Mouse (Mus musculus) megakaryocyte, embryonic 14.5 days (primary cell): ENCODE measurements around the gene Gnb3. TPM values are rescaled to one million over a fixed set of nuclear protein-coding genes. Genes with fewer than 3 reads are reported as not detected.
"Not testable (repeated sequence)": the region's sequence is repeated elsewhere in the genome, so short reads cannot be mapped to it uniquely, and the experiment has no call there.

Experiments
- H3K27me3 ChIP-seq: replicated peaks from 2 replicates; pipeline ENCODE3; 2012; ENCODE audit warnings: inconsistent platforms
- H3K36me3 ChIP-seq: replicated peaks from 2 replicates; pipeline ENCODE3; 2012; ENCODE audit warnings: low read length, inconsistent platforms, mixed read lengths
- H3K4me1 ChIP-seq: 2 replicates; pipeline ENCODE4 v1.6.1; 2012; ENCODE audit warnings: inconsistent platforms
- H3K4me3 ChIP-seq: replicated peaks from 2 replicates; pipeline ENCODE3; 2012; ENCODE audit warnings: moderate library complexity, mild to moderate bottlenecking, inconsistent platforms
- H3K9me3 ChIP-seq: 2 replicates; pipeline ENCODE4 v1.6.1; 2012; ENCODE audit warnings: inconsistent platforms
- FLI1 ChIP-seq: IDR thresholded peaks from 2 replicates; pipeline ENCODE4 v1.6.1; 2012; ENCODE audit warnings: low read length, inconsistent platforms, mixed read lengths
- GATA1 ChIP-seq: IDR thresholded peaks from 3 replicates; pipeline ENCODE4 v1.6.1; 2012; ENCODE audit warnings: mixed read lengths, low read length, inconsistent platforms, borderline replicate concordance
- polyA plus RNA-seq: library from polyadenylated mRNA; stranded (reverse); fragments of >175 nt; gene quantifications from 2 replicates; pipeline ENCODE4 v1.2.3, GENCODE M21; 2012; ENCODE audit warnings: low replicate concordance; ENCODE audit not compliant: insufficient read depth

The Gnb3 gene
- polyA plus RNA-seq, 1 experiment: not detected

DNA sequence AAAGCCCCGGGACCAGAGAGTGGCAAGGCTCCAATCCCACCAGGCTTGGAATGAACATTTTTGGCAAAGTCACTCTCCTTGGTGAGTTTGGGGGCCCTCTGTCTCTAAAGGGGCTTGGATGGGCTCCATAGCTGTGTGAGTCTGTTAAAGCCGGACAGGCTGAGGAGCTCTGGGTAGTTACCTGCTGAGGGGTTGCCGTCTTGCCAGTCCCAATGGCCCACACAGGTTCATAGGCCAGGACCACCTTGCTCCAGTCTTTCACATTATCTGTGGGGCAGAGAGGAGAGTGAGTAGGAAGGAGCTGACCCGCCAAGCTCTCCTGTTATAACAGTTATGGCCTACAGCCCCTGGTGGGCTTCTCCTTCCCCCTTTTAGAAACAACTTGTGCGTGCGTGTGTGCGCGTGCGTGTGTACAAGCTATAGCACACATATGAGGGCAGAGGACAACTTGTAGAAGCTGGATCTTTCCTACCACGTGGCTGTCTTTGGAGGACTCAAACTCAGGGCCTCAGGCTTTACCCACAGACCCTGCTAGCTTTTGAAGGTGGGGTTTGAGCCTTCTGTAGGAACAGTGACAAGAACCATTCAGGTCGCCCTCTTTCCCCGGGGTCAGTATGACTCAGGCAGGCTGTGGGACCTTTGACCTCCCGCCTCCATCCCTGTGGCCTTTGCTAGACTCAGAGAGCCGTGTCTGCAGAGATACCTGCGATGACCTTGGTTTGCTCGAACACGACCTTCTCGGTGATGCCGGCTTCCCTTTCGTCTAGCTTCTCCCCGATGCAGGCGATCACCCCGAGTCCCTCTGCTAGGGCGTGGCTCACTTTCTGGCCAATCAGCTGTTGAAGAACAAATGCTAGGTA lies 28.1 kb downstream of the Gnb3 start:
- Histone ChIP-seq H3K27me3 (no peaks in the 10 kb centered on the region), H3K4me3 (peak overlapping the region; percentile 98), H3K4me1 (peaks cover 76% of the 10 kb centered on the region), H3K9me3 (no peaks in the 10 kb centered on the region), H3K36me3 (peaks cover 60% of the 10 kb centered on the region)
- TF ChIP-seq FLI1: no peak
- no peak for TF ChIP-seq GATA1

DNA sequence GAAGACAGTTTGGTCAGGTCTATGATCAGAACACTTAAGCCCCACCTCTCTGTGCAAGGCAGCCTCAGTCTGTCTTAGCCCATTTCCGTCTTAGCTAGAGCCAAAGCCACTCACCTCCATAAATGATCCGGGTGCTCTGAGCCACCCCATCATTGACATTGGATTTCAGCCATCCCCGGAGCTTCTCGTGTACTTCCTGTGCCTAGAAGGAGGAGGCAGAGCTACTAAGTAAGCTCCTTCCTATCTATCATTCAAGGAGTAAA lies 28.7 kb downstream of the Gnb3 start:
- peaks cover 54% of the 10 kb centered on the region for H3K36me3 ChIP-seq
- TF ChIP-seq GATA1: no peak
- peaks cover 80% of the 10 kb centered on the region for H3K4me1 ChIP-seq
- no peaks in the 10 kb centered on the region for H3K9me3 ChIP-seq
- H3K27me3 ChIP-seq: no peaks in the 10 kb centered on the region
- peak overlapping the region; percentile 76 for H3K4me3 ChIP-seq

DNA sequence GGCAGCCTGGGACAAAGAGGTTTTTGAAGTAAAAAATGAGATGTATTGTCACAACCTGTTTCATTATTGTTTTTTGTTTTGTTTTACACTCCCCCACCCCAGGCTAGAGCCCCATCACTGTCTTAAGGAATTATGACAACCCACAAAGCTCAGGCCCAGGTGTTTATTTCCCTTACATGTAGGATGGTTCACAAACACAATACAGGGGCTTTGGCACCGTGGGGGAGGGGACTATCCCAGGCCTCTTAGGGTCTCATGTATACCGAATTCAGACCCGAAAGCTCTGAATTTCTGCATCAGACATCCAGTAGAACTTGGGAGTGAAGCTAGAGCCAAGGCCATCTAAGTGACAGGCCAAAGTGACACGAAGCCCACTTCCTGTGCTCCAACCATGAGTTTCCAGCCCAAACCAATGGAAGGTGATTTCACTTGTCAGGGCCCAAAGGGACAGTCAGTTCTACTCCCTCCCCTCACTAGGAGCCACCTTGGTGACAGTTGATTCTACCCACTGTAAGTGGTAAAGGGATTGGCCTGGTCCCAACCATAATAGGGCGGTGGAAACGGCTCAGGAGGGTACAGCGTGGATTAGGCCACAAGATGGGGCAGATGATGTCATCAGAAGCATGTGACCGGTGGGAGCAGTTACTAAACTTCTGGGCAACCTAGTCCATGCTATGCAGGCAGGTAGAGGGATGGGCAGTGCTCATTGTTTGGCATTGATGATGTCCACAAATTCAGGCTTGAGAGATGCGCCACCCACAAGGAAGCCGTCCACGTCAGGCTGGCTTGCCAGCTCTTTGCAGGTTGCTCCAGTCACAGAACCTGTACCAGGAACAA lies 29.3 kb downstream of the Gnb3 start:
- H3K36me3 ChIP-seq: peaks cover 49% of the 10 kb centered on the region
- peak overlapping the region; percentile 76 for H3K4me3 ChIP-seq
- not testable (repeated sequence) for H3K9me3 ChIP-seq, H3K27me3 ChIP-seq
- H3K4me1 ChIP-seq: peaks cover 86% of the 10 kb centered on the region

DNA sequence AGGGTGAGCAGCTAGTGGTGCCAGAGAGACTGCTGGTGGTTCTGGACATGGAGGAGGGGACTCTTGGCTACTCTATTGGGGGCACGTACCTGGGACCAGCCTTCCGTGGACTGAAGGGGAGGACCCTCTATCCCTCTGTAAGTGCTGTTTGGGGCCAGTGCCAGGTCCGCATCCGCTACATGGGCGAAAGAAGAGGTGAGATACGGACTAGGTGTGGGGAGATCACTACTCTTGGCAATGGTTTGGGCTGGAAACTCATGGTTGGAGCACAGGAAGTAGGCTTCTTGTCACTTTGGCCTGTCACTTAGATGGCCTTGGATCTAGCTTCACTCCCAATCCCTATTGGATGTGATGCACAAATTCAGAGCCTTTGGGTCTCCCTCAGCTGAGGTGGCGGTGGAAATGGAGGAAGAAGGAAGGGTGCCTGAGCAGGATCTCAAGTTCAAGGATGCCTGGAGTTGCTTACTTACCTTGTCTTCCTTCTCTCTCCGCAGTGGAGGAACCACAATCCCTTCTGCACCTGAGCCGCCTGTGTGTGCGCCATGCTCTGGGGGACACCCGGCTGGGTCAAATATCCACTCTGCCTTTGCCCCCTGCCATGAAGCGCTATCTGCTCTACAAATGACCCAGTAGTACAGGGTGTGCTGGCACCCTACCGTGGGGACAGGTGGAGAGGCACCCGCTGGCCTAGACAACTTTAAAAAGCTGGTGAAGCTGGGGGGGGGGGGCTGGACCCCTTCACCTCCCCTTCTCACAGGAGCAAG lies 30.1 kb downstream of the Gnb3 start:
- Histone ChIP-seq H3K27me3 (no peaks in the 10 kb centered on the region), H3K4me1 (peaks cover 91% of the 10 kb centered on the region), H3K36me3 (peaks cover 40% of the 10 kb centered on the region), H3K4me3 (peak overlapping the region; percentile 95), H3K9me3 (no peaks in the 10 kb centered on the region)
- TF ChIP-seq GATA1: no peak
- no peak for TF ChIP-seq FLI1

DNA sequence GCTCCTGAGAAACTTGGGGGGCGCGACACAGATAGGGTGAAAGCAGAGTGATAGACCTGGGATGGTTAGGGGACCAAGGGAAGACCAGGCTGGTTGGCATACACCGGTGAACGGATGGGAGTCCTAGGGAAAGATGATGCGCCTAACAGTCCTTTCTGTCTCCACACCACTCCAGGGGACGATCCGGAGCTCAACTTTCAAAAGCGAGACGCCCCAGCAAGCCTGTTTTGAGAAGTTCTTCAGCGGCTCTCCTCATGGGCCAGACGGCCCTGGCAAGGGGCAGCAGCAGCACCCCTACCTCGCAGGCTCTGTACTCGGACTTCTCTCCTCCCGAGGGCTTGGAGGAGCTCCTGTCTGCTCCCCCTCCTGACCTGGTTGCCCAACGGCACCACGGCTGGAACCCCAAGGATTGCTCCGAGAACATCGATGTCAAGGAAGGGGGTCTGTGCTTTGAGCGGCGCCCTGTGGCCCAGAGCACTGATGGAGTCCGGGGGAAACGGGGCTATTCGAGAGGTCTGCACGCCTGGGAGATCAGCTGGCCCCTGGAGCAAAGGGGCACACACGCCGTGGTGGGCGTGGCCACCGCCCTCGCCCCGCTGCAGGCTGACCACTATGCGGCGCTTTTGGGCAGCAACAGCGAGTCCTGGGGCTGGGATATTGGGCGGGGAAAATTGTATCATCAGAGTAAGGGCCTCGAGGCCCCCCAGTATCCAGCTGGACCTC lies 30.9 kb downstream of the Gnb3 start:
- Histone ChIP-seq H3K4me3 (peak overlapping the region; percentile 95), H3K9me3 (no peaks in the 10 kb centered on the region), H3K4me1 (peaks cover 86% of the 10 kb centered on the region), H3K27me3 (no peaks in the 10 kb centered on the region), H3K36me3 (peaks cover 34% of the 10 kb centered on the region)
- TF ChIP-seq FLI1 (no peak), GATA1 (no peak)

DNA sequence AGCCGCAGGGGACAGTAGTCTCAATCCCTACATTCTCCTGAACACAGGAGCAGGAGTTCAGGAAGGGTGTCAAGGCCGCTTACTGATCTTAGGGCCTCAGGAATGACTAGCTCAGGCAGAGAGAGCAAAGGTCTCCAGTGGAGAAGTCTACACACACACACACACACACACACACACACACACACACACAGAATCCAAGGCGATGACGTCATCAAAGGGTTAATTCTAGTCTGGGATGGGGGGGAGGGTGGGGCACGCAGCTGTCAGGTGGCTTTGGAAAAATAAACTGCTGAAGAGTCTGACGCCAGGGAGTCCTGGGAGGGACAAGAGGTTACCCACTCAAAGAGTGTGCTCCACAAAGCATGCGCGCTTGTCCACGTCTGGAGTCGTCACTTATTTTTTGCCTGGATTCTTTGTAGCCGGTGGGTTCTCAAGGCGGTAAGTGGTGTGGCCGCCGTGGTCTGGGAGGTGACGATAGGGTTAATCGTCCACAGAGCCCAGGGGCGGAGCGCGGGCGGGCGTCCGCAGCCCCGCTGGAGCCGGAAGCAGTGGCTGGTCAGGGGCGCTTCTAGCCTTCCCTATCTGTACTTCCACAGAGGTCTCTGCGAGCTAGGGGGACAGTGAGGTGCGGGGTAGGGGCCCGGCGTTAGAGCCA lies 31.6 kb downstream of the Gnb3 start, which contains the start of gene Spsb2:
Spsb2 (plus strand) TSS at position 304 of the 655 bp plus-strand sequence.
- TF ChIP-seq FLI1 (no peak), GATA1 (no peak)
- Histone ChIP-seq H3K9me3 (no peaks in the 10 kb centered on the region), H3K27me3 (no peaks in the 10 kb centered on the region), H3K4me3 (peak within 1 kb of the TSS; percentile 95), H3K4me1 (peaks cover 83% of the 10 kb centered on the region), H3K36me3 (peaks cover 34% of the 10 kb centered on the region)

DNA sequence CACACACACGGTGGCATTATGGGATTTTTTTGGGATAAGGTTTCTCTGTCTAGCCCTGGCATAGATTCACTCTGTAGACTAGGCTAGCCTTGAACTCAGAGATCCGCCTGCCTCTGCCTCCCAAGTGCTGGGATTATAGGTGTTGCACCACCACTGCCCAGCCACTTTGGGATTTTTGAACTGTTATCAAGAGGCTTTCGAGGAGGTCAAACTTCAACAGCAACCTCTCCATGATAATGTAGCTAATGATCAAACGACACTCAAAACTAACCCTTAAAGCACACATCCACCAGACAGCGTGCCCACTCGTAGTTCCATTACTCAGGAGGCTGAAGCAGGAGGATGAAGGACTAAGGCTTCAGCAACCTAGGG lies 32.1 kb downstream of the Gnb3 start:
- peak overlapping the region; percentile 95 for H3K4me3 ChIP-seq
- no peaks in the 10 kb centered on the region for H3K27me3 ChIP-seq
- no peaks in the 10 kb centered on the region for H3K9me3 ChIP-seq
- no peak for TF ChIP-seq GATA1
- no peak for TF ChIP-seq FLI1
- H3K36me3 ChIP-seq: peaks cover 33% of the 10 kb centered on the region
- H3K4me1 ChIP-seq: peaks cover 81% of the 10 kb centered on the region

DNA sequence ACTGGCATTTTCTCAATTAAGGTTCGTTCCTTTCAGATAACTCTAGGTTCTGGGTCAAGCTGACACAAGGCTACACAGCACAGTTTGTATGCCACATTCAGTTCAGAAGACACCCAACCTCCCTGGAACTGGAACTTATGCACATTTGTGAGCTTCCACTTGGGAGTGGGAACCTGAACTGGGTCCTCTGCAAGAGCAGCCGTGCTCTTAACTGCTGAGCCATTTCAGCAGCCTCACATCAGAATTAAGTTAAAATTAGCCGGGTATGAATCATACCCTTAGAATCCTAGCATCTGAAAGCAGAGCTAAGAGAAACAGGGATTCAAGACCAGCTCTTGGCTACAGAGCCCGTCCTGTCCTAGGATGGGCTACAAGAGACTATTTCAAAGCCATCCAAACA lies 32.7 kb downstream of the Gnb3 start:
- Histone ChIP-seq H3K4me1 (peaks cover 75% of the 10 kb centered on the region), H3K4me3 (no peak overlapping the region), H3K27me3 (no peaks in the 10 kb centered on the region), H3K36me3 (peaks cover 26% of the 10 kb centered on the region), H3K9me3 (no peaks in the 10 kb centered on the region)
- TF ChIP-seq FLI1 (no peak), GATA1 (no peak)

DNA sequence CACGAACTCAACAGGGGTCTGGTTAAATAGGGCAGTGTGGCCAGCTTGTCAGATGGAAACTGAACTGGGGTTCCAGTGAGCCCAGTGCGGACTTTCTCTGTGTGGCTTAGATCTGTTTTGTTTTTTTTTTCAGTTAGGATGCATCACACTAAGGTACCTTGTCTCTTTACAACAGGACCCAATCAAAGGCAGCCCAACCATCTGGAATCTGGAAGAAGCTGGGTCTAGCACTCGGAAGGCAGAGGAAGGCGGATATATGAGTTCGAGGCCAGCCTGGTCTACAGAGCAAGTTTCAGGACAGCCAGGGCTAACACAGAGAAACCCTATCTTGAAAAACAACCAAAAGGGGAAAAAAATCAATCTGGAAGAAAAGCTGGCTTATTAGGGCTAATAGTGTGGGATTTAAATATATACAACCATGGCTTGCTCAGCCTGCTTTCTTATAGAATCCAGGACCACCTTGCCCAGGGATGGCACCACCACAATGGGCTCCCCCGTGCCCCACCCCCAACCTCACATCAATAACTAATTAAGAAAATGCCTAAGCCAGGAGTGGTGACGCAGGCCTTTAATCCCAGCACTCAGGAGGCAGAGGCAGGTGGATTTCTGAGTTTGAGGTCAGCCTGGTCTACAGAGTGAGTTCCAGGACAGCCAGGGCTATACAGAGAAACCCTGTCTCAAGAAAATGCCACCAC lies 33.5 kb downstream of the Gnb3 start:
- no peaks in the 10 kb centered on the region for H3K27me3 ChIP-seq
- H3K4me3 ChIP-seq: peak overlapping the region; percentile 92
- peaks cover 19% of the 10 kb centered on the region for H3K36me3 ChIP-seq
- TF ChIP-seq GATA1 (no peak), FLI1 (no peak)
- peaks cover 67% of the 10 kb centered on the region for H3K4me1 ChIP-seq
- no peaks in the 10 kb centered on the region for H3K9me3 ChIP-seq
